Mouse (Mus musculus): Measurements from ENCODE around the gene Gm20388. TPM values are rescaled to one million over a fixed set of nuclear protein-coding genes. Genes with fewer than 3 reads are reported as not detected.
"Not testable (repeated sequence)": the region's sequence is repeated elsewhere in the genome, so short reads cannot be mapped to it uniquely, and the experiment has no call there.

Gm20388 gene
- polyA plus RNA-seq, 1 experiment, result 0.36 TPM

DNA sequence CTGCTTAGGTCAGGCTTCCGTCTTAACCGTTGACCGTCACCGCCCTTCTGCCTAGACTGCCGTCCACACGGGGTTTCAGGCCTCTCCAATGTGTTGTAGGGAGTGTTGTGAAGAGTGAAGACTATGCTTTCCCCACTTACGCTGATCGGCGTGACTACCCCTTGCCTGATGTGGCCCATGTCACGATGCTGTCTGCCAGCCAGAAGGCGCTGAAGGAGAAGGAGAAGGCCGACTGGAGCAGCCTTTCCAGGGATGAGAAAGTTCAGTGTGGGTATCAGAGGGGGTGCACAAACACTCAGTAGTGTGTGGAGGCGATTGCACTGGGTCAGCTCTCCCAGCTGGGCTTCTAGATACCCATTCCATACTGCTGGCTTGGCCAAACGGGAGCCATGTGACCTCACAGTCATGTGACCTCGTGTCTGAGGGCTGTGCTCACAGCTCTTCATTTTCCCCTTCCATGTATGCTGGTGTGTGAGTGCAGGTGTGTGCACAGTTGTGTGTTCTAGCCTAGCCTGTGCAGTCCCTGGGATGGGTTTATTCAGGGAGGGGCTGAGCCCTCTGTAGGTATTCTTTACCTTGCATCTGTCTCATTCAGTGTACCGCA is 762.1 kb downstream of the Gm20388 start:
- Histone ChIP-seq H3K9me3 (ENCODE audit: control insufficient read depth, low read length) (no peaks in the 10 kb centered on the region), H3K4me1 (ENCODE audit: control insufficient read depth) (peaks cover 30% of the 10 kb centered on the region), H3K27me3 (ENCODE audit: control insufficient read depth) (no peaks in the 10 kb centered on the region), H3K36me3 (ENCODE audit: control insufficient read depth) (peaks cover 66% of the 10 kb centered on the region), H3K4me3 (replicated peaks) (no peak overlapping the region)
- TF ChIP-seq TAL1 (IDR thresholded peaks at IDR 0.05; ENCODE audit: low read length) (no peak), GATA1 (IDR thresholded peaks at IDR 0.05; ENCODE audit: low read length) (no peak)

DNA sequence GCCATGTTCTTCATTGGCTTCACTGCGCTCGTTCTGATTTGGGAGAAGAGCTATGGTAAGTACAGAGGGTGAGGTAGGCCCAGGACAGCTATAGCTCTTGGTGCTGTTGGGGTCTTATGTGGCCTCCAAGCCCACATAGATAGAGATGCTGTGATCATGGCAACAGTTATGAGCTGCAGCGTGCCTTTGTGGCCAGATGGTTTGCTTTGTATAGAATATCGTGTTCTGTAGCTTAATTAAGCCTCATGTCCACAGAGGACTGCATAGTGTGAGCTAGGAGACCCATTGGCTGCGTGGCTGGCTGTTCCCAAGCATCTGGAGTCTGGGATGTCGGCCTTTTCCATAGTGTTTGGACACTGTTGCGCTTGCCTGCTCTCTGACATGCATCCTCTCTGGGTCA is 762.7 kb downstream of the Gm20388 start:
- Histone ChIP-seq H3K9me3 (ENCODE audit: control insufficient read depth, low read length) (no peaks in the 10 kb centered on the region), H3K36me3 (ENCODE audit: control insufficient read depth) (peaks cover 66% of the 10 kb centered on the region), H3K4me1 (ENCODE audit: control insufficient read depth) (peaks cover 29% of the 10 kb centered on the region), H3K27me3 (ENCODE audit: control insufficient read depth) (no peaks in the 10 kb centered on the region), H3K4me3 (replicated peaks) (no peak overlapping the region)
- TF ChIP-seq GATA1 (IDR thresholded peaks at IDR 0.05; ENCODE audit: low read length) (no peak), TAL1 (IDR thresholded peaks at IDR 0.05; ENCODE audit: low read length) (no peak)

DNA sequence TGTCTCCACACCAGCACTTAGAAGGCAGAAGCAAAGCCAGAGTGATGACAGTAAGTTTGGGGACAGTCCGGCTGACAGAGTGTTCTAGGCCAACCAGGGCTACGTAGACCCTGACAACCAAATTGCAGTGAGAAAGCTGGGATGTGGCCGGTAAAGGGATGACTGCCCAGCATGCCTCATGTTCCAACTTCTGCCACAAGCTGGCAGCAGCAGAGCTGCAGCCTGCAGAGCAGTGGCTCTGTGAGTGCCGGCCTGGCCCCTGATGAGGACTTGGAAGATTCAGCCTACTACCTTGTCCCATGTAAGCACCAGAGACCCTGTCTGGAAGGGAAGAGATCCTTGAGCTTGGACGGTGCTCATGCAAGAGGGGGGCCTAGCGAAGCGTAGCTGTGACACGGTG is 765.1 kb downstream of the Gm20388 start:
- Histone ChIP-seq H3K4me1 (ENCODE audit: control insufficient read depth) (peaks cover 25% of the 10 kb centered on the region), H3K4me3 (replicated peaks) (no peak overlapping the region), H3K36me3 (ENCODE audit: control insufficient read depth) (peaks cover 52% of the 10 kb centered on the region), H3K9me3 (ENCODE audit: control insufficient read depth, low read length) (no peaks in the 10 kb centered on the region), H3K27me3 (ENCODE audit: control insufficient read depth) (0 out of 2 replicates have a peak, but pooled peaks cover 3% of the 10 kb centered on the region)
- TF ChIP-seq GATA1 (IDR thresholded peaks at IDR 0.05; ENCODE audit: low read length) (no peak), TAL1 (IDR thresholded peaks at IDR 0.05; ENCODE audit: low read length) (no peak)

DNA sequence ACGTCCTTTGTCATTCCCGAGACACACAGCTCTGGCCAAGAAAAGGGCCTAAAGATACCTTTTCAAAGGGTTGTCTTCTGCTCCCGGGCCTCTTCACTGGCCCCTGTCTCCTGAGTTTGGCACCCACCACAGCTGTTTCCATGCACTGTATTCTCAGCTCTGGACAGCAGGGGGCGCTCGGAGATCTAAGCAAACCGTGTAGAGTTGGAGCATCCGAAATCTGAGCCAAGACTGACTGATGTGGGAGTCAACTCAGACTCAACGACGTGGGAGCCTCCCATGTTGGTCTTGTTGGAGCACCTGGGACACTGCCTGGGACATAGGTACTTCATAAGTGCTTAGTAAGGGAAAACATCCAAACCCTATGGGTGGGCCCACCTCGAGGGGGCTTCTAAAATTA is 767.8 kb downstream of the Gm20388 start:
- Histone ChIP-seq H3K36me3 (ENCODE audit: control insufficient read depth) (peaks cover 25% of the 10 kb centered on the region), H3K4me3 (replicated peaks) (no peak overlapping the region), H3K27me3 (ENCODE audit: control insufficient read depth) (0 out of 2 replicates have a peak, but pooled peaks cover 5% of the 10 kb centered on the region), H3K4me1 (ENCODE audit: control insufficient read depth) (peaks cover 14% of the 10 kb centered on the region), H3K9me3 (ENCODE audit: control insufficient read depth, low read length) (no peaks in the 10 kb centered on the region)
- TF ChIP-seq TAL1 (IDR thresholded peaks at IDR 0.05; ENCODE audit: low read length) (no peak), GATA1 (IDR thresholded peaks at IDR 0.05; ENCODE audit: low read length) (no peak)

DNA sequence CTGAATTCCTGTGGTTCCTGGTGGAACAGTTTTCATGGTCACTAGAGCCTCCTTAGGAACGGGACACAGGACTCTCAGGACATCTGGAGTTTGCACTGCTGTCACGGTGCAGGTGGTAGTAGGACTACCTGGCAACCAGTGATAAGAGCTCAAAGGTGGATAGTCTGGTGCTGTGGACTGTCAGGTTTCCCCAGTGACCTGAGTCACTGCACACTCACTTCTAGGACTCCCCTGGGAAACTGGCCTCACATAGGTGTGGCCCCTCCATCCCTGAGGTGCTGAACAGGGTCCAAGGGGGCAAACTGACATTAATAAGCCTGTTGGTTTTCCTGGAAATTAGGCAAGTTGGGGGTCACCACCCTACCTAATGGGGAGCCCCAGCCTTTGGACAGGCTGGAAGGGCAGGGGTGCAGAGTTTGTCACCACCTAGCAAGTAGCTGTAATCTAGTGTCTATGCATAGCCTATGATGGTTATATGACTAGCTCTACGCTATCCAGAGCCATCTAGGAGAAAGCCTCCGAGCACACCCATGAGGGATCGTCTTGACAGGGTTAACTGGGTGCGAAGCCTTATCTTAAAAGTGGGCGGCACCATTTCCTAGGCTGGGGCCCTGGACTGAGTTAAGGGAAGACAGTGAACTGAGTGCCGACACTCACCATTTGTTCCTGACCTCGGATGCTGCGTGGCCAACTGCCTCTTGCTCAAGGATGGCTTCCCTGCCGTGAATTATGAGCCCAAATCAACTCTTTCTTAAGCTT is 769.2 kb downstream of the Gm20388 start:
- H3K27me3 ChIP-seq (ENCODE audit: control insufficient read depth), result 0 out of 2 replicates have a peak, but pooled peaks cover 5% of the 10 kb centered on the region
- H3K36me3 ChIP-seq (ENCODE audit: control insufficient read depth), result peaks cover 15% of the 10 kb centered on the region
- peaks cover 21% of the 10 kb centered on the region for H3K4me1 ChIP-seq (ENCODE audit: control insufficient read depth)
- no peaks in the 10 kb centered on the region for H3K9me3 ChIP-seq (ENCODE audit: control insufficient read depth, low read length)
- TF ChIP-seq GATA1 (IDR thresholded peaks at IDR 0.05; ENCODE audit: low read length) (no peak), TAL1 (IDR thresholded peaks at IDR 0.05; ENCODE audit: low read length) (no peak)
- H3K4me3 ChIP-seq (replicated peaks), result no peak overlapping the region

DNA sequence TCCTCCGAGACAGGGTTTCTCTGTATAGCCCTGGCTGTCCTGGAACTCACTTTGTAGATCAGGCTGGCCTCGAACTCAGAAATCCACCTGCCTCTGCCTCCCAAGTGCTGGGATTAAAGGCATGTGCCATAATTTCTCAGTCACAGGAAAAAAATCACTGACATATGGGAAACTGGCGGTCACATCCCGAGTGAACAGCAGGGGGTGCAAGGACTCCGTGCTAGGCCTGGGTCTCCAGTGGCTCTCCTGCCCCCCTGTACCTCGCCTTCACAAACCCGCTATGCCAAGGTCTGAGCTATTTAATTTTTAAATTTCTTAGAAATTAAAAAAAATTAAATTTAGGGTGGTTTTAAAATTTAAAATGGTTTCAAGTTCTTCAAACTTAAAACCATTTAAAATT is 769.8 kb downstream of the Gm20388 start:
- H3K9me3 ChIP-seq (ENCODE audit: control insufficient read depth, low read length); H3K27me3 ChIP-seq (ENCODE audit: control insufficient read depth); H3K4me3 ChIP-seq (replicated peaks); H3K36me3 ChIP-seq (ENCODE audit: control insufficient read depth): not testable (repeated sequence)
- H3K4me1 ChIP-seq (ENCODE audit: control insufficient read depth), result peaks cover 21% of the 10 kb centered on the region

DNA sequence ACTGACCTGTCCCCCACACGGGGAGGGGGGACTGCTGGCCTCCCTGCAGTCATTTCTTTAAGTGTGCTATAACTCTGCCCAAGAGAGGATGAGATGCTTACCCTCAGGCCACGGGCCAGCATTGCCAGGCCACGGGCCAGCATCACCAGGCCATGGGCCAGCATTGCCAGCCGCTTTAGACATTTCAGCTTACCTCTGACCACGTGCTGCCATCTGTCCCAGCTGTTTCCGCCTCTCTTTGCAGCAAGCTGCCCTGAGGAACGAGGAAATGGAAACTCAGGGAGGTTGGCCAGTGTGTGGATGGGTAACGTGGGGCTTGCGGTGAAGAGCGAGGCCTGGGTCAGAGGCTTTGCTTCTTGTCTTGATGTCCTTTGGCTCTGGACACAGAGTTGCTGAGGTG is 770.5 kb downstream of the Gm20388 start:
- Histone ChIP-seq H3K9me3 (ENCODE audit: control insufficient read depth, low read length) (no peaks in the 10 kb centered on the region), H3K4me3 (replicated peaks) (no peak overlapping the region), H3K36me3 (ENCODE audit: control insufficient read depth) (peaks cover 3% of the 10 kb centered on the region), H3K27me3 (ENCODE audit: control insufficient read depth) (peaks cover 5% of the 10 kb centered on the region; the same call in 1 of the 2 replicates), H3K4me1 (ENCODE audit: control insufficient read depth) (peaks cover 21% of the 10 kb centered on the region)
- TF ChIP-seq TAL1 (IDR thresholded peaks at IDR 0.05; ENCODE audit: low read length) (no peak), GATA1 (IDR thresholded peaks at IDR 0.05; ENCODE audit: low read length) (no peak)

DNA sequence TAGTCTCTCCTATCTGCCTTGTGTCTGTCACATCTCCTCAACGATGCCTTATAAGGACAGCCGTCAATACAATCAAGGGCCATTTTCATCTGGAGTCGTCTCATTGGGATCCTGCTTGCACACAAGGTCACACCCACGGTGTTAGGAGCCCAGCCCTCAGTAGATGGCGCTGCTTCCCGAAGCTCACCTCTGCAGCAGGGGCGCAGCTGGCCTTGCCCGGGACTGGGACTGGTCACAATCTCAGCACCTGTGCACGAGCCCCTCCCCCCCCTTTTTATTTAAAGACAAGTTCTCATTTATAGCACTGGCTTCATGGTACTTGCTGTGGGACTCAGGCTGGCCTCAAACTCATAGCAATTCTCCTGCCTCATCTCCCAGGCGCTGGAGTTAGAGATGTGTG is 773.0 kb downstream of the Gm20388 start:
- TF ChIP-seq TAL1 (IDR thresholded peaks at IDR 0.05; ENCODE audit: low read length) (no peak), GATA1 (IDR thresholded peaks at IDR 0.05; ENCODE audit: low read length) (no peak)
- H3K4me3 ChIP-seq (replicated peaks), result no peak overlapping the region
- H3K9me3 ChIP-seq (ENCODE audit: control insufficient read depth, low read length), result no peaks in the 10 kb centered on the region
- peaks cover 5% of the 10 kb centered on the region; the same call in 1 of the 2 replicates for H3K27me3 ChIP-seq (ENCODE audit: control insufficient read depth)
- peaks cover 21% of the 10 kb centered on the region for H3K4me1 ChIP-seq (ENCODE audit: control insufficient read depth)
- H3K36me3 ChIP-seq (ENCODE audit: control insufficient read depth), result no peaks in the 10 kb centered on the region

DNA sequence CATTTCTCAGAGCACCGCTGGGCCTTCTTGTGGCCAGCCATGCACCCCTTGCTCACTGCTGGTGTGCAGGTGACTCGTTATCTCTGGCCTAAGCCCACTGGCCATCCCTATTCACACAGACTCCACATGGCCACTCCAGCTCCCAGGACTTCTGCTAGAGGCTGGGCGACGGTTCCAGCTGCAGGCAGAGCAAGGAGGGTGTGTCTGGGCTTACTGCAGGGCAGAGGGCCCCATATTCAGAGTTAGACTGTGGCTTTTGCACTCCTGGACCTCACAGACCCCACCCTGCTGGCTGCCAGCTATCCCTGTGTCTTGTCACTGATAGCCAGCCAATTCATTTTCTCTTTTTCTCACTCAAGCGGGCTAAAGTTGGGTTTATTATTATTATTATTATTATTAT is 773.4 kb downstream of the Gm20388 start:
- Histone ChIP-seq H3K4me1 (ENCODE audit: control insufficient read depth) (peaks cover 21% of the 10 kb centered on the region), H3K9me3 (ENCODE audit: control insufficient read depth, low read length) (no peaks in the 10 kb centered on the region), H3K27me3 (ENCODE audit: control insufficient read depth) (peaks cover 5% of the 10 kb centered on the region; the same call in 1 of the 2 replicates), H3K4me3 (replicated peaks) (no peak overlapping the region), H3K36me3 (ENCODE audit: control insufficient read depth) (no peaks in the 10 kb centered on the region)
- TF ChIP-seq GATA1 (IDR thresholded peaks at IDR 0.05; ENCODE audit: low read length) (no peak), TAL1 (IDR thresholded peaks at IDR 0.05; ENCODE audit: low read length) (no peak)

Data from erythroblast, embryonic 14.5 days (primary cell).